Mouse (Mus musculus) MEL (cell line): ENCODE data around the gene Nos1ap. TPM values are rescaled to one million over a fixed set of nuclear protein-coding genes. Genes with fewer than 3 reads are reported as not detected.

Source experiments
- DNase-seq: peaks from one replicate; pipeline ENCODE4 v3.0.0; 2011; ENCODE audit warnings: low read depth, low spot score
- H3K27ac ChIP-seq: 2 replicates; pipeline ENCODE4 v1.5.1; 2012; ENCODE audit warnings: low read depth, mild to moderate bottlenecking, control low read depth, low read length, moderate library complexity; ENCODE audit not compliant: control insufficient read depth
- H3K27me3 ChIP-seq, 2 experiments: fragments of 150-350 bp in 1 of 2; sonication (generic) in 1 of 2; 2 replicates each; pipeline ENCODE4 v1.6.1; 2012; ENCODE audit warnings: low read length in 2 of 2, mild to moderate bottlenecking in 2 of 2, improper control_type of control experiment in 1 of 2, moderate library complexity in 1 of 2; ENCODE audit not compliant: insufficient read depth in 2 of 2, control insufficient read depth in 1 of 2
- H3K36me3 ChIP-seq, 2 experiments: 2 replicates each; pipeline ENCODE4 v1.6.1; 2012 to 2014; ENCODE audit warnings: low read length in 2 of 2, improper control_type of control experiment in 1 of 2, inconsistent platforms in 1 of 2, mild to moderate bottlenecking in 1 of 2; ENCODE audit not compliant: insufficient read depth in 2 of 2, control insufficient read depth in 1 of 2
- H3K4me1 ChIP-seq, 2 experiments: fragments of 150-350 bp in 1 of 2; sonication (generic) in 1 of 2; 2 replicates each; pipeline ENCODE4 v1.6.1; 2012; ENCODE audit warnings: low read length in 2 of 2, improper control_type of control experiment in 1 of 2, mild to moderate bottlenecking in 1 of 2; ENCODE audit not compliant: insufficient read depth in 2 of 2, control insufficient read depth in 1 of 2
- H3K4me3 ChIP-seq, 2 experiments: fragments of 150-350 bp in 1 of 2; sonication (generic) in 1 of 2; 2 replicates each; pipeline ENCODE4 v1.5.1; 2012; ENCODE audit warnings: low read depth in 2 of 2, low read length in 2 of 2, mild to moderate bottlenecking in 2 of 2, moderate library complexity in 2 of 2, control low read depth in 1 of 2, improper control_type of control experiment in 1 of 2; ENCODE audit not compliant: control insufficient read depth in 1 of 2, insufficient read depth in 1 of 2
- H3K79me2 ChIP-seq: 2 replicates; pipeline ENCODE4 v1.6.1; 2012; ENCODE audit warnings: mild to moderate bottlenecking, low read length, moderate library complexity; ENCODE audit not compliant: control insufficient read depth, poor library complexity, insufficient read depth
- H3K9ac ChIP-seq: 2 replicates; pipeline ENCODE4 v1.6.1; 2012; ENCODE audit warnings: low read depth, mild to moderate bottlenecking, control low read depth, low read length, moderate library complexity; ENCODE audit not compliant: control insufficient read depth, poor library complexity, severe bottlenecking
- H3K9me3 ChIP-seq: fragments of 150-350 bp; sonication (generic); replicated peaks from 2 replicates; pipeline ENCODE4 v1.6.1; 2012; ENCODE audit warnings: mild to moderate bottlenecking, low read length, improper control_type of control experiment, moderate library complexity; ENCODE audit not compliant: insufficient read depth
- CHD1 ChIP-seq: IDR thresholded peaks from 2 replicates; pipeline ENCODE4 v1.6.1; 2012; ENCODE audit warnings: low read depth, mild to moderate bottlenecking, inconsistent platforms, low read length, improper control_type of control experiment
- E2F4 ChIP-seq: IDR thresholded peaks from 2 replicates; pipeline ENCODE4 v1.6.1; 2011; ENCODE audit warnings: low read depth, low read length, improper control_type of control experiment, borderline replicate concordance
- ELF1 ChIP-seq: IDR thresholded peaks from 2 replicates; pipeline ENCODE4 v1.6.1; 2014; ENCODE audit warnings: low read depth, mild to moderate bottlenecking, inconsistent platforms, low read length, improper control_type of control experiment, moderate library complexity
- EP300 ChIP-seq, 2 experiments: IDR thresholded peaks; 2 replicates each; pipeline ENCODE4 v1.6.1; 2011; ENCODE audit warnings: improper control_type of control experiment in 2 of 2, low read length in 2 of 2, low read depth in 1 of 2, mild to moderate bottlenecking in 1 of 2
- ETS1 ChIP-seq: IDR thresholded peaks from 2 replicates; pipeline ENCODE4 v1.6.1; 2012; ENCODE audit warnings: low read depth, mild to moderate bottlenecking, inconsistent platforms, low read length, improper control_type of control experiment, moderate library complexity
- GATA1 ChIP-seq: IDR thresholded peaks from 2 replicates; pipeline ENCODE4 v1.6.1; 2011; ENCODE audit warnings: low read depth, low read length, improper control_type of control experiment
- JUND ChIP-seq: IDR thresholded peaks from 2 replicates; pipeline ENCODE4 v1.6.1; 2011; ENCODE audit warnings: low read depth, mild to moderate bottlenecking, improper control_type of control experiment, low read length
- KAT2A ChIP-seq: conservative IDR thresholded peaks from 2 replicates; pipeline ENCODE4 v1.6.1; 2012; ENCODE audit warnings: low read depth, low read length, improper control_type of control experiment, inconsistent platforms
- MAFK ChIP-seq: IDR thresholded peaks from 2 replicates; pipeline ENCODE4 v1.6.1; 2011; ENCODE audit warnings: low read depth, mild to moderate bottlenecking, low read length, improper control_type of control experiment, borderline replicate concordance
- MAX ChIP-seq: IDR thresholded peaks from 2 replicates; pipeline ENCODE4 v1.6.1; 2011; ENCODE audit warnings: low read length, improper control_type of control experiment
- MEF2A ChIP-seq: IDR thresholded peaks from 2 replicates; pipeline ENCODE4 v1.6.1; 2014; ENCODE audit warnings: low read depth, mild to moderate bottlenecking, inconsistent platforms, low read length, improper control_type of control experiment; ENCODE audit not compliant: poor library complexity, insufficient replicate concordance, severe bottlenecking; ENCODE audit errors: extremely low read depth
- MXI1 ChIP-seq: IDR thresholded peaks from 2 replicates; pipeline ENCODE4 v1.6.1; 2011; ENCODE audit warnings: mild to moderate bottlenecking, low read depth, low read length, improper control_type of control experiment
- NRF1 ChIP-seq: IDR thresholded peaks from 2 replicates; pipeline ENCODE4 v1.6.1; 2014; ENCODE audit warnings: low read depth, mild to moderate bottlenecking, inconsistent platforms, low read length, improper control_type of control experiment, moderate library complexity; ENCODE audit not compliant: poor library complexity, insufficient read depth, severe bottlenecking
- POLR2A ChIP-seq, 2 experiments: IDR thresholded peaks; 2 replicates each; pipeline ENCODE4 v1.6.1; 2011 to 2012; ENCODE audit warnings: low read length in 2 of 2, mild to moderate bottlenecking in 2 of 2, control low read depth in 1 of 2, improper control_type of control experiment in 1 of 2, low read depth in 1 of 2, moderate library complexity in 1 of 2; ENCODE audit not compliant: control insufficient read depth in 1 of 2, insufficient read depth in 1 of 2, poor library complexity in 1 of 2
- POLR2AphosphoS2 ChIP-seq: IDR thresholded peaks from 2 replicates; pipeline ENCODE4 v1.6.1; 2011; ENCODE audit warnings: low read length, improper control_type of control experiment
- POLR2AphosphoS5 ChIP-seq: IDR thresholded peaks from 2 replicates; pipeline ENCODE4 v1.6.1; 2012; ENCODE audit warnings: low read depth, borderline replicate concordance, mild to moderate bottlenecking, inconsistent platforms, low read length, moderate library complexity, mixed read lengths
- RAD21 ChIP-seq: IDR thresholded peaks from 2 replicates; pipeline ENCODE4 v1.6.1; 2011; ENCODE audit warnings: mild to moderate bottlenecking, low read depth, low read length, improper control_type of control experiment
- RCOR1 ChIP-seq: IDR thresholded peaks from 2 replicates; pipeline ENCODE4 v1.6.1; 2012; ENCODE audit warnings: low read depth, mild to moderate bottlenecking, inconsistent platforms, low read length, improper control_type of control experiment
- SIN3A ChIP-seq: IDR thresholded peaks from 2 replicates; pipeline ENCODE4 v1.6.1; 2012; ENCODE audit warnings: low read length, improper control_type of control experiment, inconsistent platforms
- SMC3 ChIP-seq: IDR thresholded peaks from 2 replicates; pipeline ENCODE4 v1.6.1; 2011; ENCODE audit warnings: low read depth, low read length, improper control_type of control experiment
- TAL1 ChIP-seq: IDR thresholded peaks from 2 replicates; pipeline ENCODE4 v1.6.1; 2012; ENCODE audit warnings: mild to moderate bottlenecking, inconsistent platforms, low read length, moderate library complexity, mixed read lengths
- TBP ChIP-seq: IDR thresholded peaks from 2 replicates; pipeline ENCODE4 v1.8.0; 2011; ENCODE audit warnings: low read depth, low read length, improper control_type of control experiment
- USF1 ChIP-seq: IDR thresholded peaks from 2 replicates; pipeline ENCODE4 v1.6.1; 2014; ENCODE audit warnings: low read depth, mild to moderate bottlenecking, inconsistent platforms, low read length, improper control_type of control experiment, moderate library complexity
- USF2 ChIP-seq, 2 experiments: IDR thresholded peaks; 2 replicates each; pipeline ENCODE4 v1.6.1; 2011 to 2012; ENCODE audit warnings: improper control_type of control experiment in 2 of 2, low read length in 2 of 2, borderline replicate concordance in 1 of 2, inconsistent platforms in 1 of 2, low read depth in 1 of 2, mild to moderate bottlenecking in 1 of 2; ENCODE audit not compliant: insufficient read depth in 1 of 2
- ZC3H11A ChIP-seq: IDR thresholded peaks from 2 replicates; pipeline ENCODE4 v1.6.1; 2012; ENCODE audit warnings: low read depth, mild to moderate bottlenecking, inconsistent platforms, low read length, improper control_type of control experiment
- ZNF384 ChIP-seq: IDR thresholded peaks from 2 replicates; pipeline ENCODE4 v1.6.1; 2012; ENCODE audit warnings: low read depth, mild to moderate bottlenecking, inconsistent platforms, low read length, improper control_type of control experiment
- polyA plus RNA-seq, 2 experiments: library from polyadenylated mRNA; stranded (reverse) in 1 of 2; unstranded in 1 of 2; fragments of >175 nt in 1 of 2; fragments of >200 nt in 1 of 2; gene quantifications; 2 replicates each; pipeline versions ENCODE4 v1.2.1 to v1.2.4; 2012; ENCODE audit warnings: low replicate concordance in 2 of 2, low read depth in 1 of 2; ENCODE audit not compliant: insufficient read length in 2 of 2, insufficient read depth in 1 of 2, missing spikeins in 1 of 2
- total RNA-seq: library from RNA; depleted of rRNA; stranded (reverse); fragments of 300-350 nt; gene quantifications from 2 replicates; pipeline ENCODE4 v1.2.3, GENCODE M21; 2012

The Nos1ap gene
- total and polyA plus RNA-seq, 3 experiments: 0.62 to 2.4 TPM; not detected in 1

DNA sequence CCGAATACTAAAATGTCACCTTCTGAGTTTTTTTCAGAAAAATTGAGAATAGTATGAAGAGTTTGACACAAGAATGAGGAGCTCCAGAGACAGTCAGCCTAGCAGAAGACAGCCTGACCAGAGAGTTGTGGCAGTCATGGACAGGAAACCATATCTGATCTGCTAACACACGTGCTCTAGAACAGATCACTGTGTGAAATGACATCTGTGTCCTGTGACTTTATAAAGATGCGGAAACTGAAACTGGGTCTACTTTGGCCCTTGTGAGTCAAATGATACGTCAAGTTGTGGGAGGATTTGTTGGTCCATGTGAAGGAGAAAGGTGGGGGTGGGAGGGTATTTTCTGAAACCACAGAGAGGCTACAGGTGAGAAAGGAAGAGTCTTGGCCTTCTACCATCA is 319.0 kb downstream of the Nos1ap start:
- no peak overlapping the region for H3K9ac ChIP-seq
- H3K9me3 ChIP-seq: no peaks in the 10 kb centered on the region
- H3K27ac ChIP-seq: no peak overlapping the region
- TF ChIP-seq RCOR1: no peak
- no peak for TF ChIP-seq KAT2A
- TF ChIP-seq CHD1: no peak
- TF ChIP-seq EP300 (IDR thresholded peaks at IDR 0.05; ENCODE audit: low read depth in 1 of 2, low read length in 2 of 2): no peak
- TF ChIP-seq RAD21: no peak
- TF ChIP-seq E2F4: no peak
- TF ChIP-seq SMC3: no peak
- no peak for TF ChIP-seq ELF1
- no peak for TF ChIP-seq GATA1
- no peak for TF ChIP-seq TAL1
- TF ChIP-seq SIN3A: no peak
- TF ChIP-seq NRF1: no peak
- no peak for TF ChIP-seq POLR2AphosphoS2
- no peak for TF ChIP-seq USF2 (IDR thresholded peaks at IDR 0.05; ENCODE audit: borderline replicate concordance in 1 of 2, insufficient read depth in 1 of 2, low read depth in 1 of 2, low read length in 2 of 2)
- TF ChIP-seq ETS1: no peak
- no peak for DNase-seq
- no peak overlapping the region for H3K4me3 ChIP-seq
- H3K79me2 ChIP-seq: no peaks in the 10 kb centered on the region
- H3K27me3 ChIP-seq: no peaks in the 10 kb centered on the region
- no peaks in the 10 kb centered on the region for H3K36me3 ChIP-seq
- no peaks in the 10 kb centered on the region for H3K4me1 ChIP-seq

DNA sequence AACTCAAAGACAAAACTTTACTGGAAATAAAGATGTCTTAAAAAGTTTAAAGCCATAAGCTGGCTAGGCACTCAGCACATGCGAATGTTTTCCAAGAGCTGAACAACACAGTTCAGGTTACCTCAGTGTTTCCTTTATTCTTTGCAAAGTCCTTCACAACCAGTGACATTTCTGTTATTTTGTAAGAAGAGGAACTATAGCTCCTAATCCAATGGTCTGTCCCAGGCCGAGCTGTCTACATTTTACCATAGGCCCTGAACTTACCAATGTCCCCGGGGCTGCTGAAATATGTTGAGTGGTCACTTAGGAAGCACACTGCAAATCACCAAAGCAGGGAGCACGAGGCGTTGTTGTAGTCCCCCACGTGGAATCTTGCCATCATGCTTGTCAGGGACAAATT is 319.4 kb downstream of the Nos1ap start:
- H3K27me3 ChIP-seq: no peaks in the 10 kb centered on the region
- H3K4me3 ChIP-seq: no peak overlapping the region
- DNase-seq: no peak
- no peaks in the 10 kb centered on the region for H3K4me1 ChIP-seq
- H3K9ac ChIP-seq: no peak overlapping the region
- no peaks in the 10 kb centered on the region for H3K9me3 ChIP-seq
- TF ChIP-seq E2F4 (no peak), POLR2AphosphoS5 (no peak), ZNF384 (no peak), MEF2A (no peak), MAX (no peak), POLR2AphosphoS2 (no peak), SIN3A (no peak), CHD1 (no peak), EP300 (IDR thresholded peaks at IDR 0.05; ENCODE audit: low read depth in 1 of 2, low read length in 2 of 2) (no peak), GATA1 (no peak), JUND (no peak), ZC3H11A (no peak), TBP (no peak), MXI1 (no peak), USF1 (no peak), POLR2A (IDR thresholded peaks at IDR 0.05; ENCODE audit: control insufficient read depth in 1 of 2, insufficient read depth in 1 of 2, low read depth in 1 of 2, low read length in 2 of 2, poor library complexity in 1 of 2) (no peak), MAFK (no peak), SMC3 (no peak), RAD21 (no peak)
- no peaks in the 10 kb centered on the region for H3K79me2 ChIP-seq
- no peak overlapping the region for H3K27ac ChIP-seq
- H3K36me3 ChIP-seq: no peaks in the 10 kb centered on the region
